Mouse (Mus musculus): ENCODE measurements around the gene E2f6.

- TF ChIP-seq GATA1 (IDR thresholded peaks at IDR 0.05; ENCODE audit: borderline replicate concordance, low read length) (no peak), FLI1 (IDR thresholded peaks at IDR 0.05; ENCODE audit: low read length) (no peak)
Measured at GRCm38 (mm10) chr12:16795781-16796180, 15.0 kb upstream of the E2f6 start.

All from megakaryocyte, embryonic 14.5 days (primary cell).